Mouse (Mus musculus): ENCODE data around the gene Dpf3. TPM values are rescaled to one million over a fixed set of nuclear protein-coding genes. Genes with fewer than 3 reads are reported as not detected.

Dpf3 gene
- polyA plus RNA-seq, 1 experiment: 24.7 TPM

DNA sequence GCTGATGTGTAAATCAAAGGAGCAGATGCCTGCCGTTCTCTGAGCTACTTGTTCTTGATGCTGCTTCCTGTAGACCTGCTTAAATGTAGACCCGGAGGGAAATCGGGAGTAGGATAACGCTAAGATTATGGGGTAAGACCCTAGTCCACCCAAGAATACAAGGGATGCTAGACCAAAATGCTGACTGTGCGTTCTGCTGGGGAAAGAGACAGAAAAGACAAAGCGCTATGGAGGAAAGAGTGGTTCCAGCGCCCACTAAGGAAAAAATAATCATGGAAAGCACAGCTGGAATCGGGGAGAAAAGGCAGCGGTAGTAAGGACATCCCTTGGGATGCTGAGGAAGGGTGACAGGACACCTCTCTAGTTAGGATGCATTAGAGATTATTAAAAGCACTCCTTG lies 174.7 kb downstream of the Dpf3 start:
- Histone ChIP-seq H3K4me3 (replicated peaks; ENCODE audit: control insufficient read depth, low read depth, low read length) (no peak overlapping the region), H3K27ac (ENCODE audit: control insufficient read depth, insufficient read depth, low read depth, low read length, poor library complexity) (no peak overlapping the region), H3K4me1 (ENCODE audit: control insufficient read depth, insufficient read depth, low read length) (no peaks in the 10 kb centered on the region; the same call in 1 of the 2 replicates)
- 88% methylated on average over 9 of the region's 9 CpGs for WGBS
- TF ChIP-seq CTCF (IDR thresholded peaks at IDR 0.05; ENCODE audit: control insufficient read depth, insufficient read depth, low read length) (no peak), POLR2A (IDR thresholded peaks at IDR 0.05; ENCODE audit: borderline replicate concordance, control insufficient read depth, low read depth, low read length) (no peak)

DNA sequence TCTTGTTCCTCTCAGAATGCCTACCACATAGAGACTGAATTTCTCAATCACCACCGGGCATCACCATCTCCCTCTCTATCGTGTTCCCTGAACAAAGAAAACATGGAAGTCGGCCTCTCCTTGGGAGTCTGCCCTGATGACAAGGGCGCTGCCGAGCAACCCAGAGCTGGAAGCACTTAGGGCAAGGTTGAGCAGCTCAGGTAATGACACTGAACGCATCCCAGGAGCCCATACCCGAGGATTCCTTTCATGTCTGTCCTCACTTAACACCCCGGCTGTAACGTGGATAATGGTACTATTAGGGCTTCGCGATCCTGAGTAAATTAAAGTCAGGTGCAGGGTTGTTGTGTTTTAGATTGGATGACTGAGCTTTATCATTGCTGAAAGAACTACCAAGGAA lies 176.9 kb downstream of the Dpf3 start:
- 90% methylated on average over 11 of the region's 11 CpGs for WGBS
- Histone ChIP-seq H3K4me1 (ENCODE audit: control insufficient read depth, insufficient read depth, low read length) (no peaks in the 10 kb centered on the region; the same call in 1 of the 2 replicates), H3K27ac (ENCODE audit: control insufficient read depth, insufficient read depth, low read depth, low read length, poor library complexity) (no peak overlapping the region), H3K4me3 (replicated peaks; ENCODE audit: control insufficient read depth, low read depth, low read length) (no peak overlapping the region)
- TF ChIP-seq CTCF (IDR thresholded peaks at IDR 0.05; ENCODE audit: control insufficient read depth, insufficient read depth, low read length): no peak
- no peak for TF ChIP-seq POLR2A (IDR thresholded peaks at IDR 0.05; ENCODE audit: borderline replicate concordance, control insufficient read depth, low read depth, low read length)

DNA sequence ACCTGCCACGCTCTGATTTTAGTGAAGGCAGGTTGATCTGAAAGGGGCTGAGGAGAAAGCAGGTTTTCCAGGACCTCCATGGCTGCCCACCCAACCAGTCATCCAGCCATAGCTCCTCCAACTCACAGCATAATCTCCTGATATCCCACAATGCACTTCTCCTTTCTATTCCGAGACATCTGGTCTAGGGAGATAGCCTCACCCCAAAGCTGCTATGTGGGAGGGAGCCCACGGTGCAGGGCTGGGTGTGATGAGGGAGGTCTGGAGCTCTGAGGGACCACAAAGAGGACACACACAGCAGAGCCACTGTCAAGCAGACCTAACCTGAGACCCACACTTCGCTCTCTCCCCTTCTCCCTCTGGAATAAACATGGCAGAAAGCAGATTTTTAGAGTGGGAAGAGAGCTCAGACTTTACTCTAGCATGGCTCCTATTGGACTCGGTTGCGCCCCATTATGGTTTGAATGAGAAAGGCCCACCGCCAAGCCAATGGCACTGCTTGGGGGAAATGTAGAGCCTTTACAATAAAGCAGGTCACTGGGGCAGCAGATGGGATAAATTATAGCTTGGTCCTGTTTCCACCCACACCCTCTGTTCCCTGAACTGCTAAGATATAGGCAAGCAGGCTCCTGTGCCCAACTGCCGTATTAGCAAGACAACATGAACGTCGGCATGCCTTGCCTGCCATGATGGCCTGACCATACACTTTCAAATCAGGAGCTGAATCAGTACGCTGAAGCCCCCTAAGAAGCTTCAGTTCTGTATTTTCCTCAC lies 178.3 kb downstream of the Dpf3 start:
- H3K27ac ChIP-seq (ENCODE audit: control insufficient read depth, insufficient read depth, low read depth, low read length, poor library complexity): peak overlapping the region; percentile 34
- WGBS: 79% methylated on average over 11 of the region's 11 CpGs
- H3K4me1 ChIP-seq (ENCODE audit: control insufficient read depth, insufficient read depth, low read length): no peaks in the 10 kb centered on the region; the same call in 1 of the 2 replicates
- 0 out of 2 replicates have a peak, but pooled peaks have one; percentile 3 for TF ChIP-seq CTCF (IDR thresholded peaks at IDR 0.05; ENCODE audit: control insufficient read depth, insufficient read depth, low read length)
- TF ChIP-seq POLR2A (IDR thresholded peaks at IDR 0.05; ENCODE audit: borderline replicate concordance, control insufficient read depth, low read depth, low read length): no peak
- no peak overlapping the region for H3K4me3 ChIP-seq (replicated peaks; ENCODE audit: control insufficient read depth, low read depth, low read length)

DNA sequence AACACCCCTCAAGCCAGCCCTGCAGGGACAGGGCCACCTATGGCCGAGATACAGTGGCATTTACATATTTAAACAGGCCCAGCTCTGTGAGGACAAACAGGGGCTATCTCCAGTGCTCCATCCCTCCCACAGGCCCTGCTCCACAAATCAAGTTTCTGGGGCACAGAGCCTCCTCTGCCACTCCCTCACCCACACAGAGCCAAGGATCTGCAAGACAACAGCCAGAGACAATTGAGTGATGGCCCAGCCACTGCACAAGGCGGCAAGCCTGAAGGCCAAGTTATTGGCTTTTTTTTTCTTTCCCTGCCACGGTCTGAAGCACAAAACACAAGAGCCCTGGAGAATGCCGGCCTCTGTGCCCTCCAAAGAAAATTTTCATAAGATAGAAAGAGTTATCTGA lies 178.9 kb downstream of the Dpf3 start:
- 76% methylated on average over 4 of the region's 4 CpGs for WGBS
- H3K27ac ChIP-seq (ENCODE audit: control insufficient read depth, insufficient read depth, low read depth, low read length, poor library complexity): peak overlapping the region; percentile 1; the same call in 1 of the 2 replicates
- no peak overlapping the region for H3K4me3 ChIP-seq (replicated peaks; ENCODE audit: control insufficient read depth, low read depth, low read length)

DNA sequence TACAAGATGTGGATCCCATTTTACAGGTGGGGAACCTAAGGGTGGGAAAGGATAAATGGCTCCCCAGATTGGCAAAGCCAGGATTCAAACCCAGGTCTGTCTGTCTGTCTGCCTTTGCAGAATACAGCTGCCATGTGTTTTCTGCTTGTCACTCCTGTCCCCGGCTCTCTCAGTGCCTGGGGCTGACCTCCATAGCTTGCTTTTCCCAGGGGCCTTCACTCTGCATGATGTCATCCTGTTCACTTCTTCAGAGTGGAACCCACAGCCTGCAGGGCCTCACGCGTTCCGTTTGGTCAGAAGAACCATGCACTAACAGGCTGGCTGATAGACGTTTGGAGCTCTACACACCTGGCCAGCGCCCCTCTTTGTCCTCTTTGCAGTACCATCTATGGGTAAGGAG lies 184.3 kb downstream of the Dpf3 start:
- 78% methylated on average over 6 of the region's 6 CpGs for WGBS
- no peaks in the 10 kb centered on the region for H3K4me1 ChIP-seq (ENCODE audit: control insufficient read depth, insufficient read depth, low read length)
- no peak for TF ChIP-seq CTCF (IDR thresholded peaks at IDR 0.05; ENCODE audit: control insufficient read depth, insufficient read depth, low read length)
- no peak for TF ChIP-seq POLR2A (IDR thresholded peaks at IDR 0.05; ENCODE audit: borderline replicate concordance, control insufficient read depth, low read depth, low read length)
- H3K4me3 ChIP-seq (replicated peaks; ENCODE audit: control insufficient read depth, low read depth, low read length): no peak overlapping the region
- no peak overlapping the region for H3K27ac ChIP-seq (ENCODE audit: control insufficient read depth, insufficient read depth, low read depth, low read length, poor library complexity)

More for the DNA sequence above, 178.9 kb downstream of the Dpf3 start:
- no peaks in the 10 kb centered on the region; the same call in 1 of the 2 replicates for H3K4me1 ChIP-seq (ENCODE audit: control insufficient read depth, insufficient read depth, low read length)
- no peak for TF ChIP-seq CTCF (IDR thresholded peaks at IDR 0.05; ENCODE audit: control insufficient read depth, insufficient read depth, low read length)
- no peak for TF ChIP-seq POLR2A (IDR thresholded peaks at IDR 0.05; ENCODE audit: borderline replicate concordance, control insufficient read depth, low read depth, low read length)

DNA sequence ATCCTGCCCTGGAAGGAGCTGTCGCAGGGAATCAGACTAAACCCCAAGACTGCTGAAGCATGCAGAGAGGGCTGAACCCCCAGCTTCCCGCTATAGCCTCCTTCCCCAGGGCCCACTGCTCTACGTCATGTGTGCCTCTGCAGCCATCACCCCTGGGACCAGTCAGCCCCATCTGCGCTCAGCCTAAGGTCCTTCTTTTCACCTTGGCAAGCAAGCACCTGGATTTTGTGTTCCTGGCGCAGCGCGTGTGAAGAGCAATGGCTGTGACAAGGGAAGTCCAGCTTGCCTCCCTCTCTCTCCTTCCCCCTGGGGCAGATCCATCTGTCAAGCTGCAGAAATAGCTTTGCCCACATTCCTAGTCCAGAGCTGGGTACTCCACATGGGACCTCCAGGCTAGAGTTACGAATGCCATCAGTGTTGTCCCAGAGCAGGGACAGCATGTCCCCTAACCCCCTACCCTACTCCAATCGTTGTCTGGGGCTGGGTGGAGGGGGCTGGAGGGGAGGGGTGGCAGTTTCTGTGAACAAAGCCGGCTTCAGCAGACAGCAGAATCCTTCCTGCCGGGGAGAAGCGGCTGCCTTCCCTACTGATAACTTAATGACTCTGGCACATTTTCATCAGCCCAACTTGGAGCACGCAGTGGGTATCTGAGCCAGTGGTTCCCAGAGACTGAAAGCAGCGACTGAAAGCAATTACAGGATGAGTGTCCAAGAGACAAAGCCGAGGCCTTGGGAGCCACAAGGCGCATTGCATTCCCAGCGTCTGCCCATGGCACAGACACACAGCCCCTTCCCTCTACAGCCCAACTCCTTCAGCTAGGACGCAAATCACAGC lies 185.0 kb downstream of the Dpf3 start:
- no peak overlapping the region for H3K27ac ChIP-seq (ENCODE audit: control insufficient read depth, insufficient read depth, low read depth, low read length, poor library complexity)
- WGBS: 67% methylated on average over 18 of the region's 18 CpGs
- H3K4me3 ChIP-seq (replicated peaks; ENCODE audit: control insufficient read depth, low read depth, low read length): no peak overlapping the region
- TF ChIP-seq POLR2A (IDR thresholded peaks at IDR 0.05; ENCODE audit: borderline replicate concordance, control insufficient read depth, low read depth, low read length) (no peak), CTCF (IDR thresholded peaks at IDR 0.05; ENCODE audit: control insufficient read depth, insufficient read depth, low read length) (no peak)
- no peaks in the 10 kb centered on the region for H3K4me1 ChIP-seq (ENCODE audit: control insufficient read depth, insufficient read depth, low read length)

DNA sequence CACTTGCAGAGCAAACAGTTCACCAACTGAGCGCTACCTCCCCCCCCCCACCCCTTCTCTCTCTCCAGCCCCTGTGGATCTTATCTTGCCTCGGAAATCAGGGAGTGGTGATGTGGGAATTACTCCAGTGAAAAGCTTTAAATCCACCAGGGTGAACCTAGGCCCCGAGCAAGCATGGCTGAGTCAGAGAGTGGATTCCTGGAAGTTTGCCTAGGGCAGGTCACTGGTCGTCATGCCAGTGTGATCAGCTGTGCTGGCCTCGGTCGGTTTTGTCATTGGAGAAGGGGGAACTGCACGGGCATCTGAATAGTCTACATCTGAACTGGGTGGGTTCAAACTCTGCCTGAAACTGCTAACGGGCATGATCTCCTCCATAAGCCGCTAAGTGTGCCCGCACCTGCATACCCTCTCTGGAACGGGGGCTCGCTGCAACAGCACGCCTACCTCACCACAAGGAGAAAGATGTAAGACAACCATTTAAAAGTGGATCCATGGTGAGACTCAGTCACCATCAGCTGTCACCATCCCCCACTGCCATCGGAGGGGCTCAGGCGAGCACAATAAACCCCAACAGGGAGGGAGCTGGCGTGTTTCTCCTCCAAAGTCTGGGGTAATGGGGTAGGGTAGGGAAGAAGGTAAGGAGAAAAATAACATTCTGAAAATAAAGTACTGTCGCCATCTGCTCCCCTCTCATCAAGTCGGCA lies 185.7 kb downstream of the Dpf3 start:
- no peaks in the 10 kb centered on the region for H3K4me1 ChIP-seq (ENCODE audit: control insufficient read depth, insufficient read depth, low read length)
- H3K27ac ChIP-seq (ENCODE audit: control insufficient read depth, insufficient read depth, low read depth, low read length, poor library complexity): no peak overlapping the region
- TF ChIP-seq CTCF (IDR thresholded peaks at IDR 0.05; ENCODE audit: control insufficient read depth, insufficient read depth, low read length): no peak
- TF ChIP-seq POLR2A (IDR thresholded peaks at IDR 0.05; ENCODE audit: borderline replicate concordance, control insufficient read depth, low read depth, low read length): no peak
- H3K4me3 ChIP-seq (replicated peaks; ENCODE audit: control insufficient read depth, low read depth, low read length): no peak overlapping the region
- 86% methylated on average over 18 of the region's 18 CpGs for WGBS

DNA sequence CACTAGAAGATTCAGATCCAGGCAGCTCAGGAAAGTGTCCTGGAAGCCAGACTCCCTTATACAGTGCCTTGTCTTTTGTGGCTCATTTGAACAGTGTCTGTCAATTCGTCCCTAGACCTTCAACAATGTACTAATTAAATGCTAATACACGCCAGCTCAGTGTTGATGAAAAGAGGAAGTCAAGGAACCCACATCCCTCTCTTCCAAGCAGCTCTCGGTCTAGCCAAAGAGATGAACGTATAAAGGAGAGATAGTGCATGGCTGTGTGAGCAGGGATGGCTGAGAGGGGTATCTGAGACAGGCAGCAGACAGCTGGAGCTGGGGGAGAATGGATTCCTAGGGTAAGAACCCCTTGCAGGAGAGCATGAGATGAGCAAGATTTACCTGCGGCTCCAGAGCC lies 189.2 kb downstream of the Dpf3 start:
- WGBS: 24% methylated on average over 5 of the region's 5 CpGs
- TF ChIP-seq POLR2A (IDR thresholded peaks at IDR 0.05; ENCODE audit: borderline replicate concordance, control insufficient read depth, low read depth, low read length) (no peak), CTCF (IDR thresholded peaks at IDR 0.05; ENCODE audit: control insufficient read depth, insufficient read depth, low read length) (no peak)
- Histone ChIP-seq H3K4me1 (ENCODE audit: control insufficient read depth, insufficient read depth, low read length) (no peaks in the 10 kb centered on the region), H3K27ac (ENCODE audit: control insufficient read depth, insufficient read depth, low read depth, low read length, poor library complexity) (no peak overlapping the region), H3K4me3 (replicated peaks; ENCODE audit: control insufficient read depth, low read depth, low read length) (no peak overlapping the region)

Measured in bone marrow, adult 2 months (tissue).